Mouse (Mus musculus): ENCODE results near the gene Lrp6. TPM values are rescaled to one million over a fixed set of nuclear protein-coding genes. Genes with fewer than 3 reads are reported as not detected.

Lrp6 gene
- polyA plus RNA-seq, 1 experiment from 2014 or later: 22.4 TPM

DNA sequence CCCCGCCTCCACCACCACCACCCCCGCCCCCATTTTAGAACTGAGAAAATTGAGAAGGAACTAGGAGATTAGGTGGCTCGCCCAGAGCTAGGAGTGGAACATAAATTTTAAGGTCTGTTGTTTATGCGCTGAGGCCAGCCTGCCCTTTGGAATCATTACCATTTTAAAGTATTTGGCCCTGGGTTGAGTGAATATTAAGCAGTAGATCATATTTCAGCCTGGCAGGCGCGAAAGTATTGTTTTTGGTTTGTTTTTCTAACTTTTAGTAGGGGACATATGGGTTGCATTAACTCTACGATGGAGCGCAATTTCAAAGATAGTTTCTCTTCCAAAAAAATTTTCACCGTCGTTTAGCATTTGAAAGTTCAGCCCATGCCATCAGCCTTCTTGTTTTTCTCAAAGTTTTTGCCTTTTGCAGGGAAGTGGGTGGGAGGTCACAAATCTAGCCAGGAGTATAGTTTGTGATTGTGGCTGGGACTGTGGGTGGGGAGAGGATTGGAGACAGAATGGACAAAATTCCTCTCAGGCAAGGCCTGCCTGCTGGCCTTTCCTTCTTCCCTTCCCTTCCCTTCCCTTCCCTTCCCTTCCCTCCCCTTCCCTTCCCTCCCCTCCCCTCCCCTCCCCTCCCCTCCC is 35.7 kb upstream of the Lrp6 start:
- Histone ChIP-seq H3K4me1 (replicated peaks; ENCODE audit: control insufficient read depth, insufficient read depth, low read length) (peaks cover 15% of the 10 kb centered on the region), H3K9me3 (ENCODE audit: control insufficient read depth, low read length) (no peaks in the 10 kb centered on the region), H3K4me2 (ENCODE audit: low read depth, low read length) (no peak overlapping the region), H3K4me3 (ENCODE audit: low read length) (no peak overlapping the region), H3K9ac (ENCODE audit: low read length) (no peak overlapping the region), H3K27me3 (ENCODE audit: control insufficient read depth, insufficient read depth, low read depth, low read length) (no peaks in the 10 kb centered on the region), H3K27ac (ENCODE audit: low read length) (no peak overlapping the region), H3K36me3 (ENCODE audit: control insufficient read depth, insufficient read depth, low read length) (no peaks in the 10 kb centered on the region)
- 38% methylated on average over 10 of the region's 10 CpGs for WGBS
- no peak for ATAC-seq (ENCODE audit: low read depth)

DNA sequence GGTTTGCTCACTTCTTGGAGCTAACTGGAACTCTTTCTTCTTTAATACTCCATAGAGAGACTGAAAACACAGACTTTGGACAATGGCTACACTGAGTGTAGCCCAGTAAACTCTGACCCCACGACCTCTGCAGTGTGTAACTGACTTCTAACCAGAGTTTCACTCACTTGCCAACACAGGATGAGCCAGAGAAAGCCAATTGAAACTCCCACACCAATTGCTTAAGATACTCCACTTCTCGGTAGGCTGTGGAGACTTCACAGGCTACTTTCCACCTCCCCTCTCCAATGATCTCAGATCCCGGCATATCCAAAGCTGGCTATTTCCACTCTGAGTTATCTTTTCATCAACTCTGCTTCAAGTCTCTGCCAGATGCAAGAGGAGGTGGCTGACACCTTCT is 35.0 kb upstream of the Lrp6 start:
- H3K9ac ChIP-seq (ENCODE audit: low read length): no peak overlapping the region
- no peaks in the 10 kb centered on the region for H3K36me3 ChIP-seq (ENCODE audit: control insufficient read depth, insufficient read depth, low read length)
- H3K27me3 ChIP-seq (ENCODE audit: control insufficient read depth, insufficient read depth, low read depth, low read length): no peaks in the 10 kb centered on the region
- no peak overlapping the region for H3K27ac ChIP-seq (ENCODE audit: low read length)
- no peaks in the 10 kb centered on the region for H3K9me3 ChIP-seq (ENCODE audit: control insufficient read depth, low read length)
- WGBS: 38% methylated on average over 3 of the region's 3 CpGs
- no peak overlapping the region for H3K4me3 ChIP-seq (ENCODE audit: low read length)
- H3K4me1 ChIP-seq (replicated peaks; ENCODE audit: control insufficient read depth, insufficient read depth, low read length): peaks cover 12% of the 10 kb centered on the region
- H3K4me2 ChIP-seq (ENCODE audit: low read depth, low read length): no peak overlapping the region
- ATAC-seq (ENCODE audit: low read depth): no peak

DNA sequence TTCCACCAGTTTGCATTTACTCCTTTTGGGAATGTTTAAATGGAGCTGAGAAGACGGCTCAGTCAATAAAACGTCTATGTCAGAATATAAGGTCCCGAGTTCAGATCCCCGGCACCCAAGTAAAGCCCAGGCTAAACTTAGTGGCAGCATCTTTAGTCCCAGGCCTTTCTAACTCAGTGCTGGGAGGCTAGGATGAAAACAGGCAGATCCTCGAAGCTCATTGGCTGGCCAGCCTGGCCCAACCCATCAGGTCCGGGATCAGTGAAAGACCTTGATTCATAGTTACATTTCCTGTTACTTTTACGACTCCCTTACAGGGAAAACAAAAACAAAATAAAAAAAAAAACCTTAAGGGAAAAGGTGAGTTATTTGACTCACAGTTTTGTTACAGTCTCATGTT is 34.4 kb upstream of the Lrp6 start:
- WGBS: 64% methylated on average over 7 of the region's 7 CpGs
- no peak overlapping the region for H3K4me2 ChIP-seq (ENCODE audit: low read depth, low read length)
- no peaks in the 10 kb centered on the region for H3K9me3 ChIP-seq (ENCODE audit: control insufficient read depth, low read length)
- H3K4me1 ChIP-seq (replicated peaks; ENCODE audit: control insufficient read depth, insufficient read depth, low read length): peaks cover 6% of the 10 kb centered on the region
- H3K4me3 ChIP-seq (ENCODE audit: low read length): no peak overlapping the region
- no peak for ATAC-seq (ENCODE audit: low read depth)
- H3K36me3 ChIP-seq (ENCODE audit: control insufficient read depth, insufficient read depth, low read length): no peaks in the 10 kb centered on the region
- no peaks in the 10 kb centered on the region for H3K27me3 ChIP-seq (ENCODE audit: control insufficient read depth, insufficient read depth, low read depth, low read length)
- no peak overlapping the region for H3K9ac ChIP-seq (ENCODE audit: low read length)
- H3K27ac ChIP-seq (ENCODE audit: low read length): no peak overlapping the region

DNA sequence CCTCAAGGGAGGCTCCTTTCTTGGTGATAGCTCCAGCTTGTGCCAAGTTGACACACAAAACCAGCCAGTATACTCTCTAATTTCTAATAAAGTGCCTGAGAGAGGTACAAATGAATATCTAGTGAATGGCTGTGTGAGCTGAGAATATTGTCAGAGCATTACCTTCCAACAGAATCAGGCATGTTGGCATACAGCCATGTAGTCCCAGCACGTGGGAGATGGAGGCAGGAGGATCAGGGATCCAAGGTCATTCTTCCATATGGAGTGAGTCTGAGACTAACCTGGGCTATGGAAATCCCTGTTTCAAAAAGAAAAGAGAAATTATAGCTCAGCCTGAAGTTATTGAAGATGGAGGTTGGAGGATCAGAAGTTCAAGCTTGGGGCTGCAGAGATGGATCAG is 32.5 kb upstream of the Lrp6 start:
- Histone ChIP-seq H3K36me3 (ENCODE audit: control insufficient read depth, insufficient read depth, low read length) (no peaks in the 10 kb centered on the region), H3K4me1 (replicated peaks; ENCODE audit: control insufficient read depth, insufficient read depth, low read length) (peaks cover 8% of the 10 kb centered on the region; the same call in 1 of the 2 replicates), H3K9me3 (ENCODE audit: control insufficient read depth, low read length) (no peaks in the 10 kb centered on the region), H3K27ac (ENCODE audit: low read length) (no peak overlapping the region), H3K9ac (ENCODE audit: low read length) (no peak overlapping the region), H3K4me2 (ENCODE audit: low read depth, low read length) (no peak overlapping the region), H3K4me3 (ENCODE audit: low read length) (no peak overlapping the region), H3K27me3 (ENCODE audit: control insufficient read depth, insufficient read depth, low read depth, low read length) (no peaks in the 10 kb centered on the region)
- WGBS: 33% methylated on average over 1 of the region's 1 CpGs
- no peak for ATAC-seq (ENCODE audit: low read depth)

DNA sequence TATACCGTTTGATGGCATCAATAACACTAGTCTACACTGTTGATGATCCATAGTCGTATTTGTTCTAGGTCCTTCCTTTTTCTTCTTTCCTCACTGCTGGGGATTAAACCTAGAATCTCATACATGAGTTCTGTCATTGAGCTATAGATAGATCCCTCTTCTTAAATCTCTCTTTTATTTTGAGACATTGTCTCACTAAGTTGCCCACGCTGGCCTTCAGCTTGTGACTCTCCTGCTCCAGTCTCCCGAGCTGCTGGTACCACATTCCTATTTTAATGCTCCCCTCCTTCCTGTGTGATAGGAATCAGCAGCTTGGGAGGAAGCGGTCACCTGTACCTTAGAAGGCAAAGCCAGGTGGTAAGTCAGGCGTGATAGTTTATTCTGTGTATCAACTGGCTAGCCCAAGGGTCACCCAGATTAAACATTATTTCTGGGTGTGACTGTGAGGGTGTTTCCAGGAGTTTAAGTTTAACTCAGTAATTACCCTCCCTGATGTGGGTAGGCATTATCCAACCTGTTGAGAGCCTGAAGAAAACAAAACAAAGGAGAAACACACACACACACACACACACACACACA is 31.0 kb upstream of the Lrp6 start:
- ATAC-seq (ENCODE audit: low read depth): no peak
- Histone ChIP-seq H3K4me1 (replicated peaks; ENCODE audit: control insufficient read depth, insufficient read depth, low read length) (peaks cover 8% of the 10 kb centered on the region; the same call in 1 of the 2 replicates), H3K4me2 (ENCODE audit: low read depth, low read length) (no peak overlapping the region), H3K27ac (ENCODE audit: low read length) (no peak overlapping the region), H3K4me3 (ENCODE audit: low read length) (no peak overlapping the region), H3K9ac (ENCODE audit: low read length) (no peak overlapping the region), H3K36me3 (ENCODE audit: control insufficient read depth, insufficient read depth, low read length) (no peaks in the 10 kb centered on the region), H3K9me3 (ENCODE audit: control insufficient read depth, low read length) (no peaks in the 10 kb centered on the region), H3K27me3 (ENCODE audit: control insufficient read depth, insufficient read depth, low read depth, low read length) (no peaks in the 10 kb centered on the region)
- WGBS: 74% methylated on average over 6 of the region's 6 CpGs

DNA sequence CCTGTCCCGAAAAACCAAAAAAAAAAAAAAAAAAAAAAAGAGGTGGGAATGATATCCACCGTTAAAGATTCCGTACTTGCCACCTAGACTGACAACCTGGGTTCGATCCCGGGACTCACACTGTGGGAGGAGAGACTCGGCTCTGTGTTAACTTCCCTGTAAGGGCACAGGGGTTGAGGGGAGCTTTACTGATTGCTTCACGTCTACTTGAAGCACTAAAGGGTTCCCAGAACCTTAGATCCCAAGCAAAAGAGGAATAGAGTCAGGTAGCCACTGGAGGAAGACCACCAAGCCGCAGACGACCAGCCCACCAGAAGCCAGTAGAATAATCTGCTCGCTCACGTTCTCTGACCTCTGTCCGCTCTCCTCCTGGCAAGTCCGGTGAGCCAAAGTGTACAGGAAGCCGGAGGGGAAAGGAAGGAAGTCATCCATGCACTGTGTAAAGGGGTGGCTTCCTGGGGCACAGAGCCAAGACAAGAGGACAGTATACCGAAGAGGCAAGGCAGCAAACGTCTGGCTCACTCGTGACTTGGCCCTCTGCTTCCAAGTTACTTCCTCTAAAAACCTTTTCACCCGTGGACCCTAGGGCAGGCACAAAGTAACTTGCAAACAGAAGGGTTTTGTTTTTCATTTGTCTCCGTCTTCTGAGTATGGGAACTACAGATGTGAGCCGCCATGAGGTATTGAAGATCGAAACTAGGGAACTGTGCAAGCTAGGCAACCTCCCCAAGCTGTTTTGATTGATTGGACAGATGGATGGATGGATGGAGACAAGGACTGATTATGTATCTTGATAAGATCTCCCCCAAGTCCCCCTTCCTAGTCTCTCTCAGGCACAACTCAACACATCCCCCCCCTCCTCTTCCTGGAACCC is 28.0 kb upstream of the Lrp6 start:
- H3K9ac ChIP-seq (ENCODE audit: low read length): no peak overlapping the region
- H3K4me1 ChIP-seq (replicated peaks; ENCODE audit: control insufficient read depth, insufficient read depth, low read length): peaks cover 3% of the 10 kb centered on the region; the same call in 1 of the 2 replicates
- peak; percentile 88 for ATAC-seq (ENCODE audit: low read depth)
- peak overlapping the region; percentile 33 for H3K4me2 ChIP-seq (ENCODE audit: low read depth, low read length)
- H3K9me3 ChIP-seq (ENCODE audit: control insufficient read depth, low read length): no peaks in the 10 kb centered on the region
- no peak overlapping the region for H3K27ac ChIP-seq (ENCODE audit: low read length)
- 48% methylated on average over 20 of the region's 21 CpGs for WGBS
- no peaks in the 10 kb centered on the region for H3K36me3 ChIP-seq (ENCODE audit: control insufficient read depth, insufficient read depth, low read length)
- no peak overlapping the region for H3K4me3 ChIP-seq (ENCODE audit: low read length)
- H3K27me3 ChIP-seq (ENCODE audit: control insufficient read depth, insufficient read depth, low read depth, low read length): no peaks in the 10 kb centered on the region

DNA sequence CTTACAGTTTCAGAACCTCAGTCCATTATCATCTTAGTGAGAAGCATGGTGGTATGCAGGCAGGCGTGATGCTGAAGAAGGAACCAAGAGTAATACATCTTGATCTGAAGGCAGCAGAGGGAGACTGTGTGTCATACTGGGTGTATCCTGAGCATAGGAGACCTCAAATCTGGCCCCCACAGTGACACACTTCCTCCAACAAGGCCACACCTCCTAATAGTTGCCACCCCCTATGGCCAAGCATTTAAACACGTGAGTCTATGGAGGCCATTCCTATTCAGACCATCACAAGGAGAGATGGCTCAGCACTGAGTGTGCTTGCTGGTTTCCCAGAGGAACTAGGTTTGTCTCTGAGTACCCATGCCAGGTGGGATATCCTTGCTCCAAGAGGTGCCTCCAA is 24.8 kb upstream of the Lrp6 start:
- no peak overlapping the region for H3K4me2 ChIP-seq (ENCODE audit: low read depth, low read length)
- no peaks in the 10 kb centered on the region for H3K27me3 ChIP-seq (ENCODE audit: control insufficient read depth, insufficient read depth, low read depth, low read length)
- H3K27ac ChIP-seq (ENCODE audit: low read length): no peak overlapping the region
- H3K4me1 ChIP-seq (replicated peaks; ENCODE audit: control insufficient read depth, insufficient read depth, low read length): peaks cover 3% of the 10 kb centered on the region; the same call in 1 of the 2 replicates
- 74% methylated on average over 2 of the region's 2 CpGs for WGBS
- no peak for ATAC-seq (ENCODE audit: low read depth)
- H3K36me3 ChIP-seq (ENCODE audit: control insufficient read depth, insufficient read depth, low read length): no peaks in the 10 kb centered on the region
- no peak overlapping the region for H3K4me3 ChIP-seq (ENCODE audit: low read length)
- no peak overlapping the region for H3K9ac ChIP-seq (ENCODE audit: low read length)
- H3K9me3 ChIP-seq (ENCODE audit: control insufficient read depth, low read length): no peaks in the 10 kb centered on the region

DNA sequence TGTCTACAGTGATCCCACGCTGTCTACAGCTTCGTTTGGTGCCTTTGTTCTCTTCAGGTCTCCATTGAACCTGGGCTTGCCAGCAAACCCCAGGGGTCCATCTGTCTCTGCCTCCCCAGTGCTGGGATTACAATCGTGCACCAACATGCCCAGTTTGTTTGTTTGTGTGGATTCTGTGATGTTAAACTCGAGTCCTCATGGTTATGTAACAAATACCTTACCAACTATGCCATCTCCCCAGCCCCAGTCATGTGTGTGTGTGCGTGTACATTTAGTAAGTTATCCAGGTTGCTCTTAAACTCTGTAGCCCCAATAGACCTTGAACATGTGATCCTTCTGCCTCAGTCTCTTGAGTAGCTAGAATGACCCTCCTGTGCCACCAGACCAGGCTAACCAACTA is 19.5 kb upstream of the Lrp6 start:
- Histone ChIP-seq H3K27me3 (ENCODE audit: control insufficient read depth, insufficient read depth, low read depth, low read length) (no peaks in the 10 kb centered on the region), H3K9ac (ENCODE audit: low read length) (no peak overlapping the region), H3K9me3 (ENCODE audit: control insufficient read depth, low read length) (no peaks in the 10 kb centered on the region), H3K4me3 (ENCODE audit: low read length) (no peak overlapping the region), H3K4me1 (replicated peaks; ENCODE audit: control insufficient read depth, insufficient read depth, low read length) (no peaks in the 10 kb centered on the region), H3K27ac (ENCODE audit: low read length) (no peak overlapping the region), H3K4me2 (ENCODE audit: low read depth, low read length) (no peak overlapping the region), H3K36me3 (ENCODE audit: control insufficient read depth, insufficient read depth, low read length) (no peaks in the 10 kb centered on the region)
- WGBS: 83% methylated on average over 5 of the region's 5 CpGs
- ATAC-seq (ENCODE audit: low read depth): no peak

DNA sequence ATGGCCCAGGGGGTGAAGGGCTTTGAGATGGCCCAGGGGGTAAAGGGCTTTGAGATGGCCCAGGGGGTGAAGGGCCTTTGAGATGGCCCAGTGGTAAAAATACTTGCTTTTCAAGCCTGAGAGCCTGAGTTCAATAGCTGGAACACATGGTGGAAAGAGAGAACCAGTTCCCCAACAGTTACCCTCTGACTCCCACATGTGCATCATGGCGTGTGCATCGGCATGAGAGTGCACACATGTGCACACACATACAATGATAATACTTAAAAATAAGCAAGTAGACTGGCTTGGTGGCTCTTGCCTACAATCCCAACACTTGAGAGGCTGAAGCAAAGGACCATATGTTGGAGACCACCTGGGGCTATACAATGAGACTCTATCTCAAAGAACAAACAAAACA is 17.9 kb upstream of the Lrp6 start:
- 95% methylated on average over 2 of the region's 2 CpGs for WGBS
- Histone ChIP-seq H3K4me2 (ENCODE audit: low read depth, low read length) (no peak overlapping the region), H3K36me3 (ENCODE audit: control insufficient read depth, insufficient read depth, low read length) (no peaks in the 10 kb centered on the region), H3K27ac (ENCODE audit: low read length) (no peak overlapping the region), H3K9me3 (ENCODE audit: control insufficient read depth, low read length) (no peaks in the 10 kb centered on the region), H3K4me1 (replicated peaks; ENCODE audit: control insufficient read depth, insufficient read depth, low read length) (no peaks in the 10 kb centered on the region), H3K4me3 (ENCODE audit: low read length) (no peak overlapping the region), H3K27me3 (ENCODE audit: control insufficient read depth, insufficient read depth, low read depth, low read length) (no peaks in the 10 kb centered on the region), H3K9ac (ENCODE audit: low read length) (no peak overlapping the region)
- no peak for ATAC-seq (ENCODE audit: low read depth)
